Mouse (Mus musculus): ENCODE data around the gene Adam15. TPM values are rescaled to one million over a fixed set of nuclear protein-coding genes. Genes with fewer than 3 reads are reported as not detected.
A peak's percentile ranks its signal among the peaks of the same experiment; 100 is the strongest.

Adam15 gene
- total and polyA plus RNA-seq, 2 experiments from 2014 or later, result 82.2 to 99.0 TPM

- TF ChIP-seq EP300 (IDR thresholded peaks at IDR 0.05; ENCODE audit: low read depth) (no peak), CTCF (IDR thresholded peaks at IDR 0.05; ENCODE audit: low read depth) (no peak)
- WGBS, result 1% methylated on average over 38 of the region's 44 CpGs
These were observed 11.8 kb downstream of the Adam15 start, which contains the start of gene Efna4 for GRCm38 (mm10) chr3:89337721-89338578. Efna4 (minus strand) TSS chr3:89338028.

DNA sequence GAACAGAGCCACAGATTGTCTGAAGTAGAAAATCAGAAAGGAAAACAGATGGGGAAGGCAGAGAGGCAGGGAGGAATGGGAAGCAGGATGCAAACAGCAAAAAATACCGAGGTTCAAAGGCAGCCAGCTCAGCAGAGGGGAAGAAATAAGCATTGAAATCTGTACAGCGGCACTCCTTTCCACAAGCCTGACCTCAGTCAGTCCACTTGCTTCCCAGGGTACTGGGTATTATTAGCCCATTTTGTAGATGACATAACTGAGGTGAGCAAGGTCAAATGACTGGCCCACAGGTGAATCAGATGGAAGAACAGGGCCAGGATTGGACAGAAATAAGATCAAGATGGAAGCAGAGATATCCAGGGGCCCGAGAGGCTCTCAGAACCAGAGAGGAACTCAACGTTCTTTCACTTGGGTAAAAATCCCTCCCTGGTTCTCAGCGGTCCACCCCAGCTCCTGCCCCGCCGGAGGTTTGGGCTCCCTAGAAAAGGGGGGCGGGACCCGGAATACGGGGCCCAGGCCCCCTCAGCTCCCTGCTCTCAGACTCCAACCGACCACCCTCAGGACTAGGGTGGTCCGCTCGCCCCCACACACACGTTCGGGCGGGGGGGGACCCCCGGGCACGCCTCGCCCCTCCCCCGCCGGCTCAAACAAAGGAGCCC, 12.6 kb downstream of the Adam15 start:
- 3% methylated on average over 20 of the region's 21 CpGs for WGBS
- Histone ChIP-seq H3K27me3 (ENCODE audit: control insufficient read depth, insufficient read depth, low read length) (peaks cover 7% of the 10 kb centered on the region), H3K9ac (replicated peaks; ENCODE audit: low read depth, low read length) (peak overlapping the region; percentile 83), H3K9me3 (replicated peaks; ENCODE audit: control insufficient read depth, low read length) (no peaks in the 10 kb centered on the region), H3K4me2 (ENCODE audit: low read depth, low read length) (peak overlapping the region; percentile 95), H3K4me3 (ENCODE audit: low read depth, low read length) (peak overlapping the region; percentile 84), H3K4me1 (ENCODE audit: control insufficient read depth, insufficient read depth) (peaks cover 5% of the 10 kb centered on the region), H3K36me3 (replicated peaks; ENCODE audit: control insufficient read depth, insufficient read depth, low read length) (peaks cover 10% of the 10 kb centered on the region; the same call in 1 of the 2 replicates), H3K27ac (ENCODE audit: low read depth) (peak overlapping the region; percentile 65)
- DNase-seq (ENCODE audit: low spot score) (no peak), ATAC-seq (ENCODE audit: insufficient read depth, low read depth) (no peak)
- no peak for TF ChIP-seq CTCF (IDR thresholded peaks at IDR 0.05; ENCODE audit: low read depth)
- TF ChIP-seq EP300 (IDR thresholded peaks at IDR 0.05; ENCODE audit: low read depth), result no peak

More at GRCm38 (mm10) chr3:89337721-89338578, 11.8 kb downstream of the Adam15 start, which contains the start of gene Efna4:
- peak within 1 kb of the TSS; percentile 65 for H3K27ac ChIP-seq (ENCODE audit: low read depth)
- ATAC-seq (ENCODE audit: insufficient read depth, low read depth), result peak; percentile 74
- H3K9ac ChIP-seq (replicated peaks; ENCODE audit: low read depth, low read length), result peak within 1 kb of the TSS; percentile 83
- H3K4me2 ChIP-seq (ENCODE audit: low read depth, low read length), result peak within 1 kb of the TSS; percentile 95
- peak; percentile 70 for DNase-seq (ENCODE audit: low spot score)
- H3K36me3 ChIP-seq (replicated peaks; ENCODE audit: control insufficient read depth, insufficient read depth, low read length), result peaks cover 15% of the 10 kb centered on the region; the same call in 1 of the 2 replicates
- no peaks in the 10 kb centered on the region for H3K9me3 ChIP-seq (replicated peaks; ENCODE audit: control insufficient read depth, low read length)
- peaks cover 7% of the 10 kb centered on the region for H3K27me3 ChIP-seq (ENCODE audit: control insufficient read depth, insufficient read depth, low read length)
- H3K4me1 ChIP-seq (ENCODE audit: control insufficient read depth, insufficient read depth), result peaks cover 5% of the 10 kb centered on the region
- H3K4me3 ChIP-seq (ENCODE audit: low read depth, low read length), result peak within 1 kb of the TSS; percentile 84

DNA sequence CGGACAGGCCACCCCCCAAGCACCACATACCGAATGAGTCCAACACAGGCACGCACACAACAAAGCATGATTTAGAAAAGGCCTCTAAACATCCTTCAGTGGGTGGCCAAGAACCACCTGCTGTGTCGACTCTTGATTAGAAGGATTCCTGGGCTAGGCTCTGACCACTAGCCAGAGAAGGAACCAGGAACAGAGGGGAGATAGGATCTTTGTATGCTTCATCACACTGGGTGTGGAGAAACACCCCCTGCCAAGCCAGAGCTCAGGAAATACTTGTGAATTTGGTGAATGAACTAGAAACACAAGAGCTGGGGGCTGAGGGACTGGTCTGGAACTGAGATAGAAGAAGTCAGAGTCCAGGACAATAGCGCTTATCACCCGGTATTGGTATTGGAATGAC, 13.3 kb downstream of the Adam15 start:
- no peak for ATAC-seq (ENCODE audit: insufficient read depth, low read depth)
- DNase-seq (ENCODE audit: low spot score), result no peak
- Histone ChIP-seq H3K4me1 (ENCODE audit: control insufficient read depth, insufficient read depth) (peaks cover 5% of the 10 kb centered on the region), H3K9ac (replicated peaks; ENCODE audit: low read depth, low read length) (no peak overlapping the region; the same call in 1 of the 2 replicates), H3K4me3 (ENCODE audit: low read depth, low read length) (no peak overlapping the region), H3K36me3 (replicated peaks; ENCODE audit: control insufficient read depth, insufficient read depth, low read length) (peaks cover 10% of the 10 kb centered on the region; the same call in 1 of the 2 replicates), H3K9me3 (replicated peaks; ENCODE audit: control insufficient read depth, low read length) (no peaks in the 10 kb centered on the region), H3K27me3 (ENCODE audit: control insufficient read depth, insufficient read depth, low read length) (peaks cover 11% of the 10 kb centered on the region), H3K27ac (ENCODE audit: low read depth) (no peak overlapping the region), H3K4me2 (ENCODE audit: low read depth, low read length) (peak overlapping the region; percentile 95)
- no peak for TF ChIP-seq CTCF (IDR thresholded peaks at IDR 0.05; ENCODE audit: low read depth)
- no peak for TF ChIP-seq EP300 (IDR thresholded peaks at IDR 0.05; ENCODE audit: low read depth)
- WGBS, result 33% methylated on average over 6 of the region's 6 CpGs

DNA sequence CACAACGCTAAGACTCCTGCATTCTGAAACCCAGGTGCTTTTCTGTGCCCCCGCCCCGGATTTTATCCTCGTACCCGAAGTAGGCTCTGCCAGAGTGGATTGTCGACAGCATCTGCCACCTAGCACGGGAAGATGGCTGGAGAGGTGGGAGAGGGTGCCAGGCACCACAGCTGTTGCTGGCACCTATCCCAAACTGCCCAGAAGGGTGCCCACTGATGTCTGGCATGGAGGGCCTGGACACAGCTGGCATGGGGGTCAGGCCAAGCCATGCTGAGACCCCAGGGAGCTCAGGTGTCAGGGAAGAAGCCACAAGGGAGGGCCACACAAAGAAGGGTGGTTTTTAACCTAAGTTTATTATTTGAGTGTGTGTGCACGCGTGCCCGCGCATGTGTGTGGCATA, 16.7 kb downstream of the Adam15 start:
- Histone ChIP-seq H3K4me3 (ENCODE audit: low read depth, low read length) (no peak overlapping the region), H3K36me3 (replicated peaks; ENCODE audit: control insufficient read depth, insufficient read depth, low read length) (peaks cover 10% of the 10 kb centered on the region; the same call in 1 of the 2 replicates), H3K4me1 (ENCODE audit: control insufficient read depth, insufficient read depth) (peaks cover 5% of the 10 kb centered on the region), H3K27ac (ENCODE audit: low read depth) (no peak overlapping the region), H3K9ac (replicated peaks; ENCODE audit: low read depth, low read length) (no peak overlapping the region), H3K4me2 (ENCODE audit: low read depth, low read length) (no peak overlapping the region), H3K9me3 (replicated peaks; ENCODE audit: control insufficient read depth, low read length) (no peaks in the 10 kb centered on the region), H3K27me3 (ENCODE audit: control insufficient read depth, insufficient read depth, low read length) (peaks cover 16% of the 10 kb centered on the region; the same call in 1 of the 2 replicates)
- DNase-seq (ENCODE audit: low spot score) (no peak), ATAC-seq (ENCODE audit: insufficient read depth, low read depth) (no peak)
- WGBS, result 75% methylated on average over 11 of the region's 11 CpGs
- TF ChIP-seq CTCF (IDR thresholded peaks at IDR 0.05; ENCODE audit: low read depth) (no peak), EP300 (IDR thresholded peaks at IDR 0.05; ENCODE audit: low read depth) (no peak)

GRCm38 (mm10) chr3:89332476-89332875, 17.3 kb downstream of the Adam15 start:
- Histone ChIP-seq H3K4me3 (ENCODE audit: low read depth, low read length) (no peak overlapping the region), H3K4me2 (ENCODE audit: low read depth, low read length) (no peak overlapping the region), H3K27ac (ENCODE audit: low read depth) (no peak overlapping the region), H3K36me3 (replicated peaks; ENCODE audit: control insufficient read depth, insufficient read depth, low read length) (peaks cover 10% of the 10 kb centered on the region; the same call in 1 of the 2 replicates), H3K9ac (replicated peaks; ENCODE audit: low read depth, low read length) (no peak overlapping the region), H3K27me3 (ENCODE audit: control insufficient read depth, insufficient read depth, low read length) (peaks cover 16% of the 10 kb centered on the region; the same call in 1 of the 2 replicates), H3K9me3 (replicated peaks; ENCODE audit: control insufficient read depth, low read length) (no peaks in the 10 kb centered on the region), H3K4me1 (ENCODE audit: control insufficient read depth, insufficient read depth) (peaks cover 5% of the 10 kb centered on the region; the same call in 1 of the 2 replicates)
- DNase-seq (ENCODE audit: low spot score) (no peak), ATAC-seq (ENCODE audit: insufficient read depth, low read depth) (no peak)
- no peak for TF ChIP-seq EP300 (IDR thresholded peaks at IDR 0.05; ENCODE audit: low read depth)
- no peak for TF ChIP-seq CTCF (IDR thresholded peaks at IDR 0.05; ENCODE audit: low read depth)
- WGBS, result 57% methylated on average over 12 of the region's 12 CpGs
